Mouse (Mus musculus) R1 (cell line): ENCODE measurements around the gene Gprc5c.
A peak's percentile ranks its signal among the peaks of the same experiment; 100 is the strongest.

Experiments used
- DNase-seq: peaks from one replicate; pipeline ENCODE4 v3.0.0-alpha.2; 2018; ENCODE audit warnings: low read depth, low spot score

Gprc5c gene

DNA sequence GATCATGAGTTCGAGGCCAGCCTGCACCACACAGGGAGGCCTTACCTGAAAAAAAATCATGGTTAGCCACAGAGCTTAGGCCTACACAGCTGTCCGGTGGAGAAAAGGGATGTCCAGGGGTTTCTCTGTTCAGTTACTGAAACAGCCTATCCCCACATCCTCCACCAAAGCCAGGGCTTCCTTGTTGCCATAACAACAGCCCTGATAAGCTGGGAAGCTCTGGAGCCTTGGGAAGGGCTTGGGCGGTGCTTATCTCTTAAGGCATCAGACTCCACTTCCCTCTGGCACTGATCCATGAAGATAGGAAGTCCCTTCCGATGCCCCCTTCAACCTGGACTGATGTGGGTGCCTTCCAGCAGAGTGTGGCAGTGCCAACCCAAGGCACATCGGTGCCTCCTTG is 17.8 kb upstream of the Gprc5c start:
- DNase-seq: peak; percentile 72

- no peak for DNase-seq
Measured at GRCm38 (mm10) chr11:114843818-114844463, 7.0 kb upstream of the Gprc5c start.

DNA sequence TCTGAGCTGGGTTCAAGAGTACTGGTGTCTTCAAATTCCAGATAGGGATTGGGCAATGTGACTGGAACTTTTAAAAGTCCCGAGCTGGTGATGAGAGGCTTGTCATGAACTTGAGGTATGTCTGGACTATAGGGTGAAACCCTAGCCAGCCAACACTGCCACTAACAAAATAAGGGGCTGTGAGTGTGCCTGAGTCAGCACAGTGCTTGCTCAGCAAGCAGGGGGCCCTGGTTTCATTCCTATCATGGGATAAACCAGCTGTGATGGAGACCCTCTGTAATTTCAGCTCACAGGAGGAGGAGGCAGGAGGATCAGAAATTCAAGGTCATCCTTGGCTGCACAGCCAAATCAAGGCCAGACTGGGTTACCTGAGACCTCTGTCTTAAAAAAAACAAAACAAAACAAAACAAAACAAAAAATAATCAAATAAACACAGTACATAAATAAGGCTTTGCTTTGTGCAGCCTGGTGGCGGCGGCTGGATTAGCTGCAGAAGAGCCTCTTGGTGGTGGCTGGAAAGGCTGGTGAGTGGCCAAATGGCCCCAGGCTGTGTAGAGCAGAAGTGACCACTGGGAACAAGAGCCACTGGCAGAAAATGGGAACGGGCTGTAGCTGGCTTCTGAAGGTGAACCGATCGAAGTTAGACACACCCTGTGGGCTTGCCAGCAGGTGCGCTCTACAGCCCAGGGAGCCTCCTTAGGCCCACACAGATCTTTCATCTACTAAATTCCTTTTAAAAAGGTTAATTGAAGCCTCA is 6.3 kb upstream of the Gprc5c start:
- no peak for DNase-seq

- DNase-seq: peak; percentile 82
Measured at GRCm38 (mm10) chr11:114846336-114846735, 4.6 kb upstream of the Gprc5c start.

- DNase-seq: no peak
Measured at GRCm38 (mm10) chr11:114847008-114847407, 3.9 kb upstream of the Gprc5c start.

- DNase-seq: no peak
Measured at GRCm38 (mm10) chr11:114849572-114849971, 1.4 kb upstream of the Gprc5c start.

DNA sequence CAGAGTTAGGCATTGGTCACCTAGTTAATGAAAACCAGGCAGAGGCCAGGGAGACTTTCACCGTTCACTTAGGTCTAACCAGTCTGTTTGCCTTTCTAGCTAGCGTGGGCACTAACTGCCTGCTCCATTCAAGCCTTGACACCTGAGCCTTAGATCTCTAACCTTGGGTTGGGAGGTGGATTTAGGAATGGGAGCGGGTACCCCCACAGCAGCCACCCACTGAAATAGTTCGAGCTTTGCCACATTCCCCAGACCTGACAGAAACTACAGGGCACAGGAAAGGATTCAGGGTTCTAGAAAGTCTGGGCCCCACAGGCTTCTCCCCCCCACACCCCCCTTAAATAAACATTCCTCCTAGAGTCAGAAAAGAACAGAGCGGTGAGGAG is 893 bp upstream of the Gprc5c start:
- no peak for DNase-seq

DNA sequence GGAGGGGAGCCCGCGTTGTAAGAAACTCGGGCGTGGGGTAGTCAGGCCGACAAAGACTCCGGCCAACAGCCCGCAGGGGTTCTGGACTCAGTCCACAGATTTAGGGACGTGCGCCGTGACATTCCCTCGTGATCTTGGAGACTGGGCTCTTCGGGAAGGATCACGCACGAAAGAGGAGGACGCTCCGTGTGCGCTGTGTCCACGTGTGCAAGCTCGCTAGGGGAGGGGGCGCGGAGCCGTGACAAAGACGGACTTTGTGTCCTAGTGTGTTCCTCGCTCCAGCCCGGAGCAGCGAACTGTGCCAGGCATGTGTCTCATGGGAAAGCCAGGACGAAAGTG is 286 bp downstream of the Gprc5c start:
- DNase-seq: no peak

DNA sequence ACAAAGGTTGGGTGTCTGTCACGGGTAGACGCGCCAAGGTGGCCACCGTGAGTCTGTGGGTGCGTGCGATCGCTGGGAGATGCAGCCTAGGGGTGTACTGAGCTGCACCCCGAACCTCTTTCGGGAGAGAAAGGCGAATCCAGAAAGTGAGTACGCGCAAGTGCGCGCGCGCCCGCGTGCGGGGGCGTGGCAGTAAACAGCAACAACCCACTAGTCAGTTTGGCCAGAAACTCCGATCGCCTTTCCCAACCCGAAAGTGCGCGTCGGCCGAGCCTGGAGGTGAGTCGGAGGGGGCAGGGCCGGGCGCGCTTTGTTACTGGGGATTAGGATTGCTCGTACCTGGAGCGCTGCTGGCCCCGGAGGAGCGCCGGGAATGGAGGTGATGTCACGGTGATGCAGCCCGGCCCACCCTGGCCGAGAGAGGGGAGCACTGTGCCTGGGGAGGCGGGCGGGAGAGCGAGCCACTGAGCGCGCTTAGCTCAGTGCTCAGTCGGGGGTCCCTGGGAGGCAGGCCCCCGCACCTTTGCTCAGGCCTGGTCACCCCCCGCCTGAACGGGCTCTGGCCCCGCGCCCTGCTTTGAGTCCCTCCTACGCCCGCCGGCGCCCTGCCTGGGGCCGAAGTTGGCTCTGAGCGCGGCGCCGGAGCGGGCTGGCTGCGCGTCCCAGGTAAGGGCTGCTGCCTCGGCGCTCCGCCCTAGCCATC is 807 bp downstream of the Gprc5c start:
- peak; percentile 90 for DNase-seq

- peak; percentile 88 for DNase-seq
Measured at GRCm38 (mm10) chr11:114852311-114853173, 1.6 kb downstream of the Gprc5c start.

GRCm38 (mm10) chr11:114853174-114853838 is 2.4 kb downstream of the Gprc5c start:
- DNase-seq: no peak

DNA sequence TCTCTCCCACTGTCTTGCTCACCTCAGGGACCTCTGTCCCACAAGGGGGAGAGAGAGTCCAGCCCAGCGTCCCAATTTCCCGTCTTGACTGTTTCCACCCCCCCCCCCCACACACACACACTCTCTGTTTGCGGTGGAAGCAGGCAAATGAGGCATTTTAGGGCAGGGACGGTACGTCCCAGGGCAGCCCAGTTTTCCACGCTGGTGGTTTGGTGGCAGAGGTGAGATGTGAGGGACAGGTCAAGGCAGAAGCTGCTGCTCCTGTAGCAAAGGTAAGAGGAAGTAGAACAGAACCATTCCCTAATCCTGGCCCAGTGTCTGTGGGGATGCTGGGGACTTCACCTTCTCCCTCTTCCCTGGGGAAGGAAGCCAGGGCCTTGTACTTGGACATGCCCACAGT is 3.6 kb downstream of the Gprc5c start:
- no peak for DNase-seq

- no peak for DNase-seq
Measured at GRCm38 (mm10) chr11:114856125-114856524, 5.2 kb downstream of the Gprc5c start.

- peak; percentile 84 for DNase-seq
Measured at GRCm38 (mm10) chr11:114858641-114859040, 7.7 kb downstream of the Gprc5c start.

GRCm38 (mm10) chr11:114861057-114861456 is 10.1 kb downstream of the Gprc5c start:
- no peak for DNase-seq

DNA sequence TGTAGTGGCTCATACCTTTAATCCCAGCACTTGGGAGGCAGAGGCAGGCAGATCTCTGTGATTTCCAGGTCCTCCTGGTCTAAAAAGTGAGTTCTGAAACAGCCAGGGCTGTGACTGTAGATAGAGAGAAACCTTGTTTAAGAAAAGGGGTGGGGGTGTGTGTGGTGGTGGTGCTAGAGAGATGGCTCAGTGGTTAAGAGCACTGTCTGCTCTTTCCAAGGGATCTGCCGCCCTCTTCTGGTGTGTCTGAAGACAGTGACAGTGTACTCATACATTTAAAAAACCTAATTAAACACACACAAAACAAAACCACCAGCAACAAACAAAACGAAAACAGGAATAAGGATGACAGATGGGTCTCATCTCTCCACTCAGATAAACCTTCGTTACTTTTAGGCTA is 11.7 kb downstream of the Gprc5c start:
- DNase-seq: no peak

- no peak for DNase-seq
Measured at GRCm38 (mm10) chr11:114863918-114864420, 13.0 kb downstream of the Gprc5c start.

GRCm38 (mm10) chr11:114865999-114866398 is 15.0 kb downstream of the Gprc5c start:
- no peak for DNase-seq

- no peak for DNase-seq
Measured at GRCm38 (mm10) chr11:114866486-114867360, 15.8 kb downstream of the Gprc5c start.
